Mouse (Mus musculus) embryonic fibroblast, embryonic 13.5 days (primary cell): Measurements from ENCODE around the gene Pak3.

Experiments
- CTCF ChIP-seq: IDR thresholded peaks from 2 replicates; pipeline ENCODE4 v1.5.1; 2011; ENCODE audit warnings: mild to moderate bottlenecking, control low read depth, low read length, moderate library complexity, borderline replicate concordance; ENCODE audit not compliant: insufficient read depth
- POLR2A ChIP-seq: IDR thresholded peaks from 2 replicates; pipeline ENCODE4 v1.6.1; 2011; ENCODE audit warnings: low read depth, mild to moderate bottlenecking, control low read depth, low read length, moderate library complexity

GRCm38 (mm10) chrX:143739171-143739570 lies 220.8 kb downstream of the Pak3 start:
- no peak for TF ChIP-seq POLR2A
- no peak for TF ChIP-seq CTCF
